Mouse (Mus musculus) liver, embryonic 14.5 days (tissue): ENCODE results near the gene Ptf1a. TPM values are rescaled to one million over a fixed set of nuclear protein-coding genes. Genes with fewer than 3 reads are reported as not detected.

ENCODE experiments used
- ATAC-seq: fragments of 200-750 bp; cut with Nextera tagmentation; 2 replicates; pipeline ENCODE4 v1.8.0; 2017; ENCODE audit warnings: moderate number of reproducible peaks, mild to moderate bottlenecking, moderate library complexity; ENCODE audit not compliant: insufficient read depth
- DNase-seq, 3 experiments: peaks; one replicate each; pipeline ENCODE4 v3.0.0-alpha.2; 2012 to 2013; ENCODE audit warnings: low read depth in 3 of 3, low spot score in 3 of 3
- H3K27ac ChIP-seq: fragments of 300-500 bp; sonication (generic); 2 replicates; pipeline ENCODE4 v1.5.1; 2014; ENCODE audit warnings: moderate library complexity, mild to moderate bottlenecking, control low read depth, inconsistent platforms
- H3K27me3 ChIP-seq: fragments of 300-500 bp; sonication (generic); 2 replicates; pipeline ENCODE4 v1.6.1; 2014; ENCODE audit warnings: mild to moderate bottlenecking, low read length, moderate library complexity; ENCODE audit not compliant: control insufficient read depth, insufficient read depth
- H3K36me3 ChIP-seq: fragments of 300-500 bp; sonication (generic); replicated peaks from 2 replicates; pipeline ENCODE4 v1.6.1; 2014; ENCODE audit warnings: low read depth; ENCODE audit not compliant: control insufficient read depth, insufficient read depth
- H3K4me1 ChIP-seq, 2 experiments: fragments of 200-500 bp in 1 of 2; fragments of 300-500 bp in 1 of 2; sonication (generic) in 1 of 2; replicated peaks; 2 replicates each; pipeline ENCODE4 v1.6.1; 2012 to 2014; ENCODE audit warnings: antibody characterized with exemption in 1 of 2, inconsistent platforms in 1 of 2, low read length in 1 of 2; ENCODE audit not compliant: control insufficient read depth in 2 of 2, insufficient read depth in 2 of 2
- H3K4me2 ChIP-seq: fragments of 300-500 bp; sonication (generic); 2 replicates; pipeline ENCODE4 v1.6.1; 2014; ENCODE audit warnings: low read depth, mild to moderate bottlenecking, control low read depth, moderate library complexity
- H3K4me3 ChIP-seq, 2 experiments: fragments of 200-500 bp in 1 of 2; fragments of 300-500 bp in 1 of 2; sonication (generic) in 1 of 2; 2 replicates each; pipeline ENCODE4 v1.5.1; 2012 to 2014; ENCODE audit warnings: low read depth in 2 of 2, low read length in 2 of 2, mild to moderate bottlenecking in 2 of 2, control low read depth in 1 of 2, inconsistent platforms in 1 of 2, moderate library complexity in 1 of 2; ENCODE audit not compliant: insufficient read depth in 1 of 2
- H3K9ac ChIP-seq: fragments of 300-500 bp; sonication (generic); replicated peaks from 2 replicates; pipeline ENCODE4 v1.6.1; 2014; ENCODE audit warnings: mild to moderate bottlenecking, control low read depth, moderate library complexity
- H3K9me3 ChIP-seq: fragments of 300-500 bp; sonication (generic); 2 replicates; pipeline ENCODE4 v1.6.1; 2016; ENCODE audit warnings: low read length, mixed read lengths; ENCODE audit not compliant: control insufficient read depth
- CTCF ChIP-seq: IDR thresholded peaks from 2 replicates; pipeline ENCODE4 v1.5.1; 2016; ENCODE audit warnings: antibody characterized with exemption, low read depth, control low read depth
- EP300 ChIP-seq: IDR thresholded peaks from 2 replicates; pipeline ENCODE4 v1.6.1; 2016; ENCODE audit warnings: antibody characterized with exemption, low read depth
- WGBS: fragments of 180-500 bp; shearing (Covaris S2); extraction: QIAGEN DNeasy Blood & Tissue Kit; methylation state at CpG from one replicate; pipeline ENCODE4 v1.1.7; 2014; ENCODE audit not compliant: insufficient replicate concordance; 5-methylcytosine and 5-hydroxymethylcytosine counted together
- polyA plus RNA-seq, 2 experiments: library from polyadenylated mRNA; depleted of rRNA in 1 of 2; stranded (reverse) in 1 of 2; unstranded in 1 of 2; fragments of >200 nt; fragmentation: Nextera tagmentation in 1 of 2; extraction: Ambion mirVana in 1 of 2; gene quantifications; 2 replicates each; pipeline versions ENCODE4 v1.2.1 to v1.2.3; 2012 to 2014

Gene Ptf1a
- polyA plus RNA-seq, 2 experiments: not detected

DNA sequence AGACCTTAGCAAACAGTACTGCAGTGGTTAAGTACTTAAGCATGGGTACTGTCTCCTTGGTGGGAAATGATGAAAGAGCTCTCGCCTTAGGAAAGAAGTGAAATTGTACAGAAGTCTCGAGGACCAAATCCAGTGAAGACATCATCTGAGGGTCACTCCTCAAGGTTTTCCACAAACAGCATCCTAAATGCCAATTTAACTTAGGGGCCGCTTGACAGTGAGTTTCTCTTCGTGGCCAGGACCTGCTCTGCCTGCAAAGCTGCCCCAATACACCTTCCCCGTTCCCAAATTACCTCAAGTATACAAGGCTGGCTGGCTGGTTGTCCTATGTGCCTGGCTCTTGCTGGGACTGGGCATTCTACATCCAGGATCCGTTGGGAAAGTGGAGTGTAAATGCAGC, 29.4 kb upstream of the Ptf1a start:
- DNase-seq: no peak
- H3K4me3 ChIP-seq: no peak overlapping the region
- ATAC-seq: no peak
- 42% methylated on average over 6 of the region's 6 CpGs for WGBS
- H3K36me3 ChIP-seq: no peaks in the 10 kb centered on the region
- no peak overlapping the region for H3K4me2 ChIP-seq
- TF ChIP-seq EP300: no peak
- no peak for TF ChIP-seq CTCF
- no peak overlapping the region for H3K9ac ChIP-seq
- H3K4me1 ChIP-seq: no peaks in the 10 kb centered on the region
- H3K9me3 ChIP-seq: no peaks in the 10 kb centered on the region
- no peak overlapping the region for H3K27ac ChIP-seq
- no peaks in the 10 kb centered on the region; the same call in 1 of the 2 replicates for H3K27me3 ChIP-seq

- no peak for ATAC-seq
- Histone ChIP-seq H3K9ac (no peak overlapping the region), H3K27me3 (no peaks in the 10 kb centered on the region; the same call in 1 of the 2 replicates), H3K27ac (no peak overlapping the region), H3K4me3 (no peak overlapping the region), H3K9me3 (no peaks in the 10 kb centered on the region), H3K4me1 (no peaks in the 10 kb centered on the region), H3K4me2 (no peak overlapping the region), H3K36me3 (no peaks in the 10 kb centered on the region)
- 54% methylated on average over 1 of the region's 1 CpGs for WGBS
- no peak for TF ChIP-seq CTCF
- no peak for TF ChIP-seq EP300
- DNase-seq: no peak
These were observed 25.6 kb upstream of the Ptf1a start for GRCm38 (mm10) chr2:19419686-19420345.

GRCm38 (mm10) chr2:19422226-19422625, 23.2 kb upstream of the Ptf1a start:
- no peak for DNase-seq
- H3K27ac ChIP-seq: no peak overlapping the region
- H3K9me3 ChIP-seq: no peaks in the 10 kb centered on the region
- H3K9ac ChIP-seq: no peak overlapping the region
- H3K4me2 ChIP-seq: no peak overlapping the region
- TF ChIP-seq EP300 (no peak), CTCF (no peak)
- no peaks in the 10 kb centered on the region for H3K36me3 ChIP-seq
- H3K27me3 ChIP-seq: no peaks in the 10 kb centered on the region; the same call in 1 of the 2 replicates
- ATAC-seq: no peak
- H3K4me1 ChIP-seq: no peaks in the 10 kb centered on the region
- H3K4me3 ChIP-seq: no peak overlapping the region

DNA sequence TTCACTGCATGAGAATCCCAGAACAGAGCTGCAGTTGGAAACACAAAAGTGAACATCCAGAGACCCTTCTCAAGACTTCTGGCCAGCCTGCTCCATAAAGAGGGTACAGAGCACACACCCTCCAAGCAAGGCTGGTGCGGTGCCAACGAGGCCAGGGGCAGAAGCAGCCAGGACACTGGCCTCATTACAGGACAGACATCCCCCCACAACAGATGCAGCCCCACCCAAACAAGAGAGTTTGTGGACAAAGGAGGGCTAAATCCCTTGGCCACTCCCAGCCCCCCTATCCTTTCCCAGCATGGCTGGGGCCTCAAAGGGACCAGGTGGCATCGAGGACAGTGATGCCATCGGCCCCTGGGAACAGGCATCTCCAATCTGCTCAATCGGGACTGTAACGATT, 22.4 kb upstream of the Ptf1a start:
- H3K27ac ChIP-seq: no peak overlapping the region
- no peaks in the 10 kb centered on the region for H3K9me3 ChIP-seq
- no peaks in the 10 kb centered on the region; the same call in 1 of the 2 replicates for H3K27me3 ChIP-seq
- H3K4me2 ChIP-seq: no peak overlapping the region
- no peak overlapping the region for H3K4me3 ChIP-seq
- no peaks in the 10 kb centered on the region for H3K4me1 ChIP-seq
- 62% methylated on average over 6 of the region's 6 CpGs for WGBS
- no peaks in the 10 kb centered on the region for H3K36me3 ChIP-seq
- H3K9ac ChIP-seq: no peak overlapping the region
- DNase-seq (no peak), ATAC-seq (no peak)
- TF ChIP-seq CTCF: no peak
- TF ChIP-seq EP300: no peak

- Histone ChIP-seq H3K4me3 (no peak overlapping the region), H3K27ac (no peak overlapping the region), H3K9ac (no peak overlapping the region), H3K9me3 (no peaks in the 10 kb centered on the region), H3K4me2 (no peak overlapping the region), H3K36me3 (no peaks in the 10 kb centered on the region), H3K27me3 (peaks cover 47% of the 10 kb centered on the region), H3K4me1 (no peaks in the 10 kb centered on the region)
- DNase-seq (peak; percentile 7 to 17 (median 9)), ATAC-seq (no peak)
- TF ChIP-seq CTCF (no peak), EP300 (no peak)
- 7% methylated on average over 10 of the region's 10 CpGs for WGBS
These were observed 16.4 kb upstream of the Ptf1a start for GRCm38 (mm10) chr2:19429031-19429430.
